Mouse (Mus musculus): ENCODE measurements around the gene Wdr34.

Wdr34 gene

GRCm38 (mm10) chr2:30048699-30049388 is at the start of gene Wdr34:
Gene Wdr34 (minus strand): TSS chr2:30048881.
- peak; percentile 98 for DNase-seq (ENCODE audit: low read depth, low spot score)

DNA sequence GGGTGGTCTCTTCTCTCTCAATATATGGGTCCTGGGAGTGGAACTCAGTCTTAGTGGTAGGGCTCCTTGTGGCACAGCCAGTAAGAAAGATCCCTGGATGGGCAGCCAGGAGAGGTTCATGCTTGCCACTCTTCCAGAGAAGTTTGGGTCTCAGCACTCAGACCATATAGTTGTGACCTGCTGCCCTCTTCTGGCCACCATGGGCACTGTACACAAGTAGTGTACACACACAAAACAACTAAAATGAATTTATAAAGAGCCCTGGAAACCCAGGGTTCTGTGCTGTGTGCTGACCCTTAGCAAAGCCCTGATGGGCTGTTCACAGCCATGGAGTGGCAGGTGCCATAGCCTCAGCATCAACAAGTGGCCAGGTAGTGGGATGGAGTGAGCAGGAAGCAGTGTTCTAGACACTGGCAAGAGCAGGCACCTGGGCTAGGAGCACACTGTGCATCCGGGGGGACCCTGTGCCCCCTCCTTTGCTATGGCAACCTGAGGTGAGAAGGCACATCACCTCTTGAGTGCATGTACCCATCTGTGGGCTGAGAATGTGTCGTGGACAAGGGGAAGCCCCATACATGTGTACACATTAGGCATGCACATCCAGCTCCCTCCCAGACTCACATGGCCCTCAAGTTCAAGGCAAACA is 47.3 kb upstream of the Wdr34 start:
- DNase-seq (ENCODE audit: low read depth, low spot score) = peak; percentile 73

- DNase-seq (ENCODE audit: low read depth, low spot score) = no peak
These were observed 45.5 kb upstream of the Wdr34 start for GRCm38 (mm10) chr2:30094208-30094588.

- peak; percentile 100 for DNase-seq (ENCODE audit: low read depth, low spot score)
These were observed 45.0 kb upstream of the Wdr34 start, which contains the start of gene Zdhhc12 for GRCm38 (mm10) chr2:30093471-30094207. Gene Zdhhc12 (minus strand): TSS chr2:30093648.

- DNase-seq (ENCODE audit: low read depth, low spot score) = no peak
These were observed 43.7 kb upstream of the Wdr34 start for GRCm38 (mm10) chr2:30092280-30092918.

GRCm38 (mm10) chr2:30091521-30091920 is 42.8 kb upstream of the Wdr34 start:
- DNase-seq (ENCODE audit: low read depth, low spot score) = no peak

DNA sequence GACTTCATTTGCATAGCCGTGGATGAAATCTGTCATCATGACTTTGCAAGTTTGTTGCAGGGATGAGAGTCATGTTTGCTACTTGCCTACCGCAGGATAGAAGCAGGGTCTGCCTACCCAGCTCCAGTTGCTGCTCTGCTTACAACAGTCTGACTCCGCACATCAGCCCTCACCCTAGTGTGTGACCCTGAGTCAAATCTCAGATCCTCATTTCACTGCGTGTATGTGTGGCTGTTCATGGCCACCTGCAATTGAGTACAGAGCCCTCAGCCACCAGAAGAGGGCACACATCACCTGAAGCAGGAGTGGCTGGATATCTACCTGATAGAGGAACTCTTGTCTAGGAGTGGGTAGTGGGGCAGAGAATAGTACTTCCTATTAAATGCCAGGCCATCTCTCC is 38.6 kb upstream of the Wdr34 start:
- peak; percentile 58 for DNase-seq (ENCODE audit: low read depth, low spot score)

DNA sequence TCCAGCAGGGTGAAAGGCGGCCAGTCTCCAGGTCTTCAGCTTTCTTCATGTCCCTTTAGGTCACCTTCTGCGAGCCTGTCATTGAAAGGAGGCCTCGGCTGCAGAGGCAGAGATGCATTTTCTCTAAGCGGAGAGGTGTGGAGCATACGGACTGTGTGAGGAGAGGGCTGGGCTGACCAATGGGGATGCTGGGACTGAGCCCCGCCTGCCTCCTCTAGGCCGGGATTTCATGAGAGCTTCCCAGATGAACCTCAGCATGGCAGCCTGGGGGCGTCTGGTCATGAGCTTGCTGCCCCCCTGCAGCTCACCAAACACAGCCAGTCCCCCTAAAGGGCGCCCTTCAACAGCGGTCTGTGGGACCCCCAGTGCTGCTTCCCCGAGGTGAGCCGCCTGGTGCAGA is 36.0 kb upstream of the Wdr34 start:
- DNase-seq (ENCODE audit: low read depth, low spot score) = no peak

DNA sequence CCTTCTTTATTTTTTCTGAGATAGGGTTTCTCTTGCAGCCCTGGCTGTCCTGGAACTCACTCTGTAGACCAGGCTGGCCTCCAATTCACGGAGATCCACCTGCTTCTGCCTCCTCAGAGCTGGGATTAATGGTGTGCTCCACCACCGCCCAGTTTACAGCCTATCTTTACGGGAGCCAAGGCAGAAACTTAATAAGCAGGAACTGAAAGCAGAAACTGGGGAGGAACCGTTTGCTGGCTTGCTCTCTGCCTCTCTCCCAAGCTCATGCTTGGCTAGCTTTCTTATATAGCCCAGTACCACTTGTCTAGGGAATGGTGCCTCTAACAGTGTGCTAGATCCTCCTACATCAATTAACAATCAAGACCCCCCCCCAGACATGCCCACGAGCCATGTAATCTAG is 35.4 kb upstream of the Wdr34 start:
- peak; percentile 69 for DNase-seq (ENCODE audit: low read depth, low spot score)

DNA sequence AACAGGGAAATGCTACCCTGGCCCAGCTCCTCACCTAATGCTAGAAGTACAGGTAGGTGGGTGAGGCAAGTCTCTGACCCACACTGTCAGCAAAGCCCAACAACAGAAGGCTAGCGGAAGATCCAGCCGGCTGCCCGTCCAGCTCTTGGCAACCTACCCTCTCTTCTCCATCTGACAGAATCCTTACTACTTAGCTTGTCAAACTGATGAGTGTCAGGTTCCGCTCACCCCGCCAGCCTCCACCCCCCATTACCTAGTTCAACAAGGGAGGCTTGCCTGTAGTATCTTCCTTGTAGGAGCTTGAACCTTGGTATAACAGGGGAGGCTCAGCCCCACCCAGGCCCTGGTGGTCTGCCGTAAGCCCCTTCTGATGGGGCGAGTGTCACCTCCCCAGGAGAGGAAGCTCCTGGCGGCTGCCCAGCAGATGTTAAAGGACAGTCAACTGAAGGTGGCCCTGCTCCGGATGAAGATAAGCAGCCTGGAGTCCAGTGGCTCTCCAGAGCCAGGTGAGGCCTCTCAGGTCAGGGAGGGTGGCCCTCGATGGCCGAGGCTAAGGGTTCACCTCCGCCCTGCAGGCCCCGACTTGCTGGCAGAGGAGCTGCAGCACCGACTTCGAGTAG is 31.6 kb upstream of the Wdr34 start:
- no peak for DNase-seq (ENCODE audit: low read depth, low spot score)

GRCm38 (mm10) chr2:30078760-30079159 is 30.1 kb upstream of the Wdr34 start:
- no peak for DNase-seq (ENCODE audit: low read depth, low spot score)

DNA sequence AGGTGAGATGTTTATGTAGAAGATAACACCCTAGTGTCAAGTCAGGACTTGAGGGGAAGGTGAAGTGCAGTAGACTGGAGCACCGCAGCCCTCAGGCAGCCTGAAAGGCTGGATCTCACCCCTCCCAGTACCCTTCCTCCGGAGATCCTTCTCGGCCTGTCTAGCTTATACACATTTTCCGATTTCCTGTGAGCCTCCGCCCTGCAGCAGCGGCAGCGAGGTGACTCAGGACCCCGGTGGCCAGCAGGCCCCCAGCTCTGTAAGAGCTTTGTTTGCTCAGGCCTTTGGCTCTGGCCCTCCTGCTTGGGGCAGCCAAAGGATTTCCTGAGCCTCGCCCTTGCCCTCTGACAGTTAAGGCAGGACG is 29.6 kb upstream of the Wdr34 start:
- DNase-seq (ENCODE audit: low read depth, low spot score) = no peak

GRCm38 (mm10) chr2:30077502-30078348 is 29.0 kb upstream of the Wdr34 start, which contains the start of gene Pkn3:
Gene Pkn3 (plus strand): TSS chr2:30077684.
- peak; percentile 89 for DNase-seq (ENCODE audit: low read depth, low spot score)

DNA sequence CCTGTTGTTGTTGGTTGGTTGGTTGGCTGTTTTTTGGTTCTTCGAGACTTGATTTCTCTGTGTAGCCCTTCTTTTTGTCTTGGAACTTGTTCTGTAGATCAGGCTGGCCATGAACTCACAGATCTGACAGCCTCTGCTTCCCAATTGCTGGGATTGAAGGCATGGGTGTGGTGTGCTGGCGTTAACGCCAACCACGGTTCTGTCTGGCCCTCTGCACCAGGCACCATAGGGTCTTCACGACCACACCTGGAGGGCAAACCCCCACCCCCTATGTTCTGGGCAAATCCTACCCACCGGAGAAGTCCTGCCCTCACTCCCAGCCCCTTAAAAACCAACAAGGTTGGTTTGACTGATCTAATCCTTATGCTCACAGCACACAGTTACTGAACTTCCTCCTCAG is 28.3 kb upstream of the Wdr34 start:
- DNase-seq (ENCODE audit: low read depth, low spot score) = no peak

- DNase-seq (ENCODE audit: low read depth, low spot score) = peak; percentile 30
These were observed 27.8 kb upstream of the Wdr34 start for GRCm38 (mm10) chr2:30076439-30076838.

GRCm38 (mm10) chr2:30075625-30076024 is 26.9 kb upstream of the Wdr34 start:
- DNase-seq (ENCODE audit: low read depth, low spot score) = peak; percentile 20

DNA sequence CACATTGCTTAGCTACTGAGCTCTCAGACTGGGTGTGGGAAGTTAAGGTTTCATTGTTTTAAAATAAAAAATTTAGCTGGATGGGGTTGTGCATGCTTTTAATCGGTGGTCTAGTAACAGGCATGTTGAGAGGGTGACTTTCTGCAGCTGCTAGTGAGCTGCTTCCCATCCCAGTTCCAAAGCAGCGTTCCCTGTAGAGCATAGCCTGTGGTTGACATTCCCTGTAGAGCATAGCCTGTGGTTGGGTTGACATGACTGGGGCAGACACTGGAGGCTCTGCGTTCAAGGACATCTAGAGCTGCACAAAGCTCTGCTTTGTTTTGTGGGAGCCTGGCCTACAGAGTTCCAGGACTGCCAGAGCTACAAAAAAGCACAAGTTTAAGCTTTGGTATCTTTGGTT is 24.6 kb upstream of the Wdr34 start:
- DNase-seq (ENCODE audit: low read depth, low spot score) = peak; percentile 17

- no peak for DNase-seq (ENCODE audit: low read depth, low spot score)
These were observed 24.2 kb upstream of the Wdr34 start for GRCm38 (mm10) chr2:30072875-30073274.

DNA sequence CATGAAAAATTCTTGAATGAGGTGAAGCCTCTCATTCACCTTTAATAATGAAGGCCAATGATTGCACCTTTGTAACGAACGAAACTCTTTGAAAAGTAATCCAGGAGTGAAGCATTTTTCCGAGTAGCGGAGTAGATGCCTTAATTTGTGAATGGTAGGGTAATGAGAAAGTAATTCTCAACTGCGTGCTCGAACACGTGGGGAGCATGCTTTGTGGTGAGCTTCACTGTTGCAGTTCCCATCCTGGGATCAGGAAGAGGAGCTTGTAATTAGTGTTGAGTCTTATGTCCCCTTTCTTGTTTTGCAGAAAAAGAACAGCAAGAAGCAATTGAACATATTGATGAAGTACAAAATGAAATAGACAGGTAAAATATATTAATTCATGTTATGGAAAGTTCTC is 19.3 kb upstream of the Wdr34 start:
- no peak for DNase-seq (ENCODE audit: low read depth, low spot score)

GRCm38 (mm10) chr2:30067031-30067888 is 18.6 kb upstream of the Wdr34 start:
- DNase-seq (ENCODE audit: low read depth, low spot score) = peak; percentile 53
